Mouse (Mus musculus): ENCODE data around the gene Meis3. TPM values are rescaled to one million over a fixed set of nuclear protein-coding genes. Genes with fewer than 3 reads are reported as not detected.

Meis3 gene
- polyA plus RNA-seq, 1 experiment from 2014 or later, result 166 TPM

- 35% methylated on average over 27 of the region's 27 CpGs for WGBS
- Histone ChIP-seq H3K4me2 (no peak overlapping the region), H3K4me1 (peaks cover 8% of the 10 kb centered on the region), H3K9me3 (no peaks in the 10 kb centered on the region), H3K27me3 (replicated peaks) (no peaks in the 10 kb centered on the region), H3K4me3 (no peak overlapping the region), H3K27ac (no peak overlapping the region), H3K9ac (no peak overlapping the region), H3K36me3 (replicated peaks) (no peaks in the 10 kb centered on the region)
- no peak for ATAC-seq (replicated peaks)
Measured at GRCm38 (mm10) chr7:16146489-16147410, 28.1 kb upstream of the Meis3 start.

DNA sequence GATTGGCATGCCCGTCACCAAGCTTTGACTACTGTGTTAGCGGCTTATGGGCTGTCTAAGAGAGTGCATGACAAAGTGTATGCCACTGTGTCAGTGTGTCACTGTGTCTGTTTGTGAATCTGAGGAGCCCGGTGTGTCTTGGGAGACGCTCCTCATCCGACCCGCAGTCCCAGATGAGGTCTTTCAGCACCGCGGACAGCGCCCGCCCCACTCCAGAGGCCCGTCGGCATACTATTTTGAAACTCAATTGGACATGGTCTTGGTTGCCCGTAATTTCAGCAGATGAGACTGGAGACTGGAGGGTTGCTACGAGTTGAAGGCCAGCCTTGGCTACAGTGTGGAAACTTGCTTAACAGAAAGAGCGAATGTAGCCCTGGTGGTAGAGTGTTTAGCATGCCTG, 27.2 kb upstream of the Meis3 start:
- Histone ChIP-seq H3K4me2 (no peak overlapping the region), H3K27me3 (replicated peaks) (no peaks in the 10 kb centered on the region), H3K9ac (no peak overlapping the region), H3K4me3 (no peak overlapping the region), H3K9me3 (no peaks in the 10 kb centered on the region), H3K27ac (no peak overlapping the region), H3K36me3 (replicated peaks) (no peaks in the 10 kb centered on the region), H3K4me1 (peaks cover 8% of the 10 kb centered on the region)
- 17% methylated on average over 15 of the region's 15 CpGs for WGBS
- no peak for ATAC-seq (replicated peaks)

GRCm38 (mm10) chr7:16149241-16149640, 25.6 kb upstream of the Meis3 start:
- H3K27ac ChIP-seq, result no peak overlapping the region

DNA sequence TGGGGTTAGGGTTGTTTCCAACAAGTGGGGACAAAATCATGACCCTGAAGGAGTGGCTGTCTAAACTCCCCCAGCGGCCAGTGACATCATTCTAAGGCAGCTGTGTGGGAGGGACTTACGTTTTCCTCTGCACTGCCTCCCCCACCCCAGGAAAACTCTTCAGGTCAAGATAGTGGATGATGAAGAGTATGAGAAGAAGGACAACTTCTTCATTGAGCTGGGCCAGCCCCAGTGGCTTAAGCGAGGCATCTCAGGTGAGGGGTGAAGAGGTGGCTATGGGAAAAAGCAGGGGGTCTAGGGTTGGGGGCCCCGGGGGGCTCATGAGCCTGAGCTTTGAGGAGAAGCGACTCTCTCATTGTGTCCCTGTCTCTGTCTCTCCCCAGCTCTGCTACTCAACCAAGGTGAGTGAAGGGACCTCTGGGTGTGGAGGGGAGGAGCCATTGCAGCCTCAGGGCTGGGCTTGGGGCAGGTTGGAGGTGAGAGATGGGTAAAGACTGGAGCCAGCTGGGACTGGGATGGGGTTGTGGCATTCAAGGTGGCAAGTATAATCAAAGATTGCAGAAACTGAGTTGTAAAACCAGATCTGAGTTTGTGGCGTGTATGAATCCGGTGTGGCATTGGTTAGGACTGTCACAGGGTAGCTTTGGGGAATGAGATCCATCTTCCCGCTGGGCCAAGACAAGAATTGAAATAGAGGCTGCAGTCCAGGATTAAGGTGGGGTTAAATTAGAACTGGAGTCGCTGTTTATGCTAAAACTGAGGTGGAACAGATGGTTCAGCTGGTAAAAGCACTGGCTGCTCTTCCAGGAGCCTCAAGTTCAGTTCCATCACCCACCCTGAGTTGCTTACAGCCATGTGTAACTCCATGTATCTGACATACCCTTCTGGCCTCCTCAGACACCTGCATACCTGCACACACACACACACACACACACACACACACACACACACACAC, 24.4 kb upstream of the Meis3 start:
- H3K27me3 ChIP-seq (replicated peaks), result no peaks in the 10 kb centered on the region
- no peaks in the 10 kb centered on the region for H3K9me3 ChIP-seq
- ATAC-seq (replicated peaks), result no peak
- H3K4me3 ChIP-seq, result no peak overlapping the region
- WGBS, result 77% methylated on average over 9 of the region's 9 CpGs
- no peak overlapping the region for H3K4me2 ChIP-seq
- peaks cover 8% of the 10 kb centered on the region for H3K4me1 ChIP-seq
- no peaks in the 10 kb centered on the region for H3K36me3 ChIP-seq (replicated peaks)
- no peak overlapping the region for H3K27ac ChIP-seq
- no peak overlapping the region for H3K9ac ChIP-seq

More at GRCm38 (mm10) chr7:16149241-16149640, 25.6 kb upstream of the Meis3 start:
- H3K36me3 ChIP-seq (replicated peaks), result no peaks in the 10 kb centered on the region
- 59% methylated on average over 5 of the region's 5 CpGs for WGBS
- H3K9ac ChIP-seq, result no peak overlapping the region
- peaks cover 8% of the 10 kb centered on the region for H3K4me1 ChIP-seq
- ATAC-seq (replicated peaks), result no peak
- H3K27me3 ChIP-seq (replicated peaks), result no peaks in the 10 kb centered on the region
- no peak overlapping the region for H3K4me2 ChIP-seq
- no peak overlapping the region for H3K4me3 ChIP-seq
- no peaks in the 10 kb centered on the region for H3K9me3 ChIP-seq

DNA sequence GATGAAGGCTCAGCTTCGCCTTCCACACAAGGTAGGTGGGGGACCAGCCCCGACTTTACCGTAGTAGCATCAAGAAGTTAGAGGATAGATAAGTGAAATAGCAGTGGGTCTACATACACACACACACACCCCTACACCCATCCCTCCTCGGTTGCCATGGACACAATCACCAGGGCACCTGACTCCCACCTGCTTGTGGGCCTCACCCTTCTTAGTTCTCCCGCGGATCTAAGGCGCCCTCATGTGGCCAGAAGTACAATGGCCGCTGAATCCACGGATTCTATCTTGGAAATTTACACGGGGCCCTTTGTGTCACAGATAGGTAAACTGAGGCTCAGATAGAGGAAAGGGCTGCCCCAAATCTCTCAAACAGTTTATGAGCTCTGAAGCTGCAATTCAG, 21.4 kb upstream of the Meis3 start:
- H3K4me3 ChIP-seq, result no peak overlapping the region
- H3K4me2 ChIP-seq, result no peak overlapping the region
- H3K27me3 ChIP-seq (replicated peaks), result 0 out of 2 replicates have a peak, but pooled peaks cover 8% of the 10 kb centered on the region
- no peak overlapping the region; the same call in 1 of the 2 replicates for H3K9ac ChIP-seq
- H3K4me1 ChIP-seq, result no peaks in the 10 kb centered on the region
- no peak overlapping the region for H3K27ac ChIP-seq
- ATAC-seq (replicated peaks), result peak; percentile 88
- H3K9me3 ChIP-seq, result no peaks in the 10 kb centered on the region
- H3K36me3 ChIP-seq (replicated peaks), result no peaks in the 10 kb centered on the region
- WGBS, result 18% methylated on average over 10 of the region's 10 CpGs

DNA sequence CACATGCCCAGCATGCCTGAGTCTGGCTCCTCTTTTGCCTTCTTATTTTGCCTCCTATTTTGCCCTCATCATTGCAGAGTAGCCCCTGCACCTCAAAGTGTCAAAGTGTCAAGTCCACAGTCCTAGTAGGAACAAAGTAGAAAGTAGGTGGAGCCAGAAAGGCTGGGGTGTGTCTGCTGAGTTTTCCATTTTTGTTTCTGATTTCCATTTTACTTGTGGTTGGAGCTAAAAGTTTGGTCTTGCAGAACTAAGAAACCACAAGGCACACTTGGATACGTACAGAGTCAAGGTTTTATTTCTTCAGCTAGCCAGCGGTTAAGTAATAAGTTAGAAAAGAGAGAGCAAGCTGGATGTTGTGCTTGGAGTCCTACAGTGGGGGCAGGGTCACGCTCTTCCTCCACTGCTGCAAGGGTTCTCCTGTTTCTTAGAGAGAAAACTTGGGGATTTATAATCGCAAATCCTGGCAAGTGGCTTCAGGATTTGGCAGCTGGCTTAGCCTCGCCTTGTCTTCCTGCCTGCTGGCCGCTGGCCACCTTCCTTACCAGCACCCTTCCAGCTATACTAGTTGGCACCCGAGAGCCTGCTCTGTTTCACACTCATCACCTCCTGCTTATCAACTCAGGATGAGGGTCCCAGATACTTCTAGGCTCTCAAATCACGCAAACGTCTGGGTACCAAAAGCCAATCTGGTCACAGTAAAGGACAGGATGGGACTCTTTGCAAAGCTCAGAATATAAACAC, 19.6 kb upstream of the Meis3 start:
- H3K27ac ChIP-seq, result no peak overlapping the region
- H3K4me1 ChIP-seq, result peaks cover 8% of the 10 kb centered on the region; the same call in 1 of the 2 replicates
- H3K9me3 ChIP-seq, result no peaks in the 10 kb centered on the region
- H3K4me2 ChIP-seq, result no peak overlapping the region
- H3K27me3 ChIP-seq (replicated peaks), result peaks cover 16% of the 10 kb centered on the region; the same call in 1 of the 2 replicates
- H3K36me3 ChIP-seq (replicated peaks), result no peaks in the 10 kb centered on the region
- 74% methylated on average over 9 of the region's 9 CpGs for WGBS
- no peak overlapping the region for H3K4me3 ChIP-seq
- no peak for ATAC-seq (replicated peaks)
- H3K9ac ChIP-seq, result no peak overlapping the region

DNA sequence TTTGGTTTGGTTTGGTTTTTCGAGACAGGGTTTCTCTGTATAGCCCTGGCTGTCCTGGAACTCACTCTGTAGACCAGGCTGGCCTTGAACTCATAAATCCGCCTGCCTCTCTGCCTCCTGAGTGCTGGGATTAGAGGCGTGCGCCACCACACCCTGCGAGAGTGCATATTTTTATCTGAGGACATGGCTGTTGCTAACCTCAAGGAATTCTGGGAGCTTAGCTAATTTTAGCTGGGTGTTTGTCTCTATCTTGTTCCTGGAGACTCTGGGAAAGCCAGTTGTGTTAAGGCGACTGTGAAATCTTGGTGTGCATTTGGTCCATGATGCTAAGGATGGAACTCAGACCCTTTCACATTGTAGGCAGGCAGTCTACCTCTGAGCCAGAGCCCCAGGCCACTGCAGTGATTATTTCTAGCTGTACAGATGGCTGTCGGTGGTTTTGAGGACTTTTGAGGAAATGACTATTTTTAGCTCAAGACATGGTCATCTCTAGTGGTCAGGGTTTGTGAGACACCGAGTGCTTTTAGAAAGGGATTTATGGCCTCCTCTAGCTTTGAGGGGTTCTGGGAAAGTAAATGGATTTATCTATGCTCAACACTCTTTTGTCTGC, 18.7 kb upstream of the Meis3 start:
- no peaks in the 10 kb centered on the region for H3K9me3 ChIP-seq
- H3K4me3 ChIP-seq, result no peak overlapping the region
- no peak overlapping the region for H3K4me2 ChIP-seq
- no peaks in the 10 kb centered on the region for H3K36me3 ChIP-seq (replicated peaks)
- peaks cover 16% of the 10 kb centered on the region; the same call in 1 of the 2 replicates for H3K27me3 ChIP-seq (replicated peaks)
- no peak overlapping the region for H3K9ac ChIP-seq
- WGBS, result 78% methylated on average over 8 of the region's 8 CpGs
- peaks cover 8% of the 10 kb centered on the region; the same call in 1 of the 2 replicates for H3K4me1 ChIP-seq
- ATAC-seq (replicated peaks), result no peak
- H3K27ac ChIP-seq, result no peak overlapping the region

DNA sequence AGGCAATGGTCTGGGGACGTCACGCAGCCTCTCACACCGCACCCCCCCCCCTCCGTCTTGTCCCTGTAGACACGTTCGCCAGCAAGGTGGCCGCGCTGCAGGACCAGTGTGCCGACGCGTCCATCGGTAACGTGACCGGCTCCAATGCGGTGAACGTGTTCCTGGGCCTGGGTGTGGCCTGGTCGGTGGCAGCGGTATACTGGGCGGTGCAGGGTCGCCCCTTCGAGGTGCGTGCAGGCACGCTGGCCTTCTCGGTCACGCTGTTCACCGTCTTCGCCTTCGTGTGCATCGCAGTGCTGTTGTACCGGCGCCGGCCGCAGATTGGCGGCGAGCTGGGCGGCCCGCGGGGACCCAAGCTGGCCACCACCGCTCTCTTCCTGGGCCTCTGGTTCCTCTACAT, 16.2 kb upstream of the Meis3 start:
- Histone ChIP-seq H3K4me1 (peaks cover 8% of the 10 kb centered on the region; the same call in 1 of the 2 replicates), H3K9me3 (no peaks in the 10 kb centered on the region), H3K4me3 (peak overlapping the region; percentile 22), H3K36me3 (replicated peaks) (no peaks in the 10 kb centered on the region), H3K4me2 (peak overlapping the region; percentile 46), H3K9ac (0 out of 2 replicates have a peak overlapping the region, but pooled peaks have one; percentile 10), H3K27me3 (replicated peaks) (peaks cover 16% of the 10 kb centered on the region; the same call in 1 of the 2 replicates), H3K27ac (no peak overlapping the region)
- WGBS, result 10% methylated on average over 39 of the region's 39 CpGs
- ATAC-seq (replicated peaks), result peak; percentile 44

DNA sequence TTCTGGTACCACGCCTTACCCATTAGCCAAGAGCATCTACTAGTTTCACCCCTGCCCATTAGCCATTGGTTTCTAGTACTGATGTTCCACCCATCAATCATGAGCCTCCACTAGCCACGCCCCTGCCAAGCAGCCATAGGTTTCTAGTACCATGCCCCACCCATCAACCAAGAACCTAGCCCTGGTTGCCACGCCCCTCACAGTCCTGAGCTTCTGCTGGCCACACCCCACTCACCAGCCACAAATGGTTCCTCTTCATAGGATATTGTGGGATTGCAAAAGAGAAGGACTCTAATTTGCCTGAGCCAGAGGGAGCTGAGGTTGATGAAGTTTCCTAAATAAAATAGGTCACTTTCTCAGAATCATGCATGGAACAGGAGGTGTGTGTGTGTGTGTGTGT, 14.2 kb upstream of the Meis3 start:
- Histone ChIP-seq H3K4me2 (no peak overlapping the region), H3K27me3 (replicated peaks) (peaks cover 16% of the 10 kb centered on the region; the same call in 1 of the 2 replicates), H3K9ac (no peak overlapping the region), H3K36me3 (replicated peaks) (no peaks in the 10 kb centered on the region), H3K9me3 (no peaks in the 10 kb centered on the region), H3K4me3 (no peak overlapping the region), H3K4me1 (peaks cover 8% of the 10 kb centered on the region; the same call in 1 of the 2 replicates), H3K27ac (no peak overlapping the region)
- ATAC-seq (replicated peaks), result no peak
- WGBS, result 80% methylated on average over 3 of the region's 3 CpGs

DNA sequence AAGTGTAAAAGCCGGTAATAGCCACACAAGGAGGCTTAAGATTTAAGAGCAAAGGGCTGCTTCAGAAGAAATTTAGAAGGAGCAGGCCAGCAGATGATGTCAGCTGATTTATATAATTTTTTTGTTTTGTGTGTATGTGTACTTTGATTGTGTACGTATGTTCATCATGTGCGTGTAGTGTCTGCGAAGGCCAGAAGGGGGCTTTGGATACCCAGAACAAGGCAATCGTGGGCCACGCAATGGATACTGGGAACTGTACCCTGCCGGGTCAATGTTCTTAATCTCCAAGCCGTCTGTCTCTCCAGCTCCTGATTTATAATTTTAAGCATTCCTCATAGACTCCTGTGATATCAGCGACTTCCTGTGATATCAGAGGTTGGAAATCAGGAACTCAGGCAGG, 13.6 kb upstream of the Meis3 start:
- 90% methylated on average over 9 of the region's 9 CpGs for WGBS
- no peak overlapping the region for H3K4me2 ChIP-seq
- no peaks in the 10 kb centered on the region for H3K9me3 ChIP-seq
- H3K27ac ChIP-seq, result no peak overlapping the region
- H3K36me3 ChIP-seq (replicated peaks), result no peaks in the 10 kb centered on the region
- no peak overlapping the region for H3K4me3 ChIP-seq
- no peak for ATAC-seq (replicated peaks)
- no peak overlapping the region for H3K9ac ChIP-seq
- H3K4me1 ChIP-seq, result peaks cover 8% of the 10 kb centered on the region; the same call in 1 of the 2 replicates
- peaks cover 16% of the 10 kb centered on the region; the same call in 1 of the 2 replicates for H3K27me3 ChIP-seq (replicated peaks)

DNA sequence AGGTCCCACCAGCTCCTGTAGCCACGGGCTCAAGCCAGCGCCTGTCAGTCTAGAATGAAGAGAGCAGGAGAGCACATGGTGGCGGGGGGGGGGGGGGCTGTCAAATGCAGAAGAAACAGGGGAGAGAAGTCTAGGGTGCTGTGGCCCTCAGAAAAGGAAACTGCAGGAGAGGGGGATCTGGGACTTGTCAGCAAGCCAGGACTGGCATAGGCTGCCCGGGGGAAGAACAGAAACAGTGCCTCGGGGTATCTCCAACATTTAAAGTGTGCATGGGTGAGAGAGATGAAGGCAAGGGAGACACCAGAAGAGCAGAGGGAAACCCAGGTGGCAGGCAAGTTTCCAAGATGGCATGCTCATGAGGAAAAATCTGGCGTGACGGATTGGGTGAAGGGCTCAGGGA, 12.9 kb upstream of the Meis3 start:
- no peak overlapping the region for H3K27ac ChIP-seq
- peaks cover 8% of the 10 kb centered on the region; the same call in 1 of the 2 replicates for H3K4me1 ChIP-seq
- no peaks in the 10 kb centered on the region for H3K9me3 ChIP-seq
- 66% methylated on average over 7 of the region's 7 CpGs for WGBS
- no peak overlapping the region for H3K9ac ChIP-seq
- peaks cover 16% of the 10 kb centered on the region; the same call in 1 of the 2 replicates for H3K27me3 ChIP-seq (replicated peaks)
- H3K4me3 ChIP-seq, result no peak overlapping the region
- no peak; the same call in 1 of the 2 replicates for ATAC-seq (replicated peaks)
- H3K36me3 ChIP-seq (replicated peaks), result no peaks in the 10 kb centered on the region
- no peak overlapping the region for H3K4me2 ChIP-seq

All from midbrain, embryonic 15.5 days (tissue).